Mouse (Mus musculus) C2C12 (cell line): ENCODE measurements around the gene Gm43517. TPM values are rescaled to one million over a fixed set of nuclear protein-coding genes. Genes with fewer than 3 reads are reported as not detected.

Source experiments
- H3K27me3 ChIP-seq: one replicate; pipeline ENCODE4 v1.6.1; 2011; ENCODE audit not compliant: control insufficient read depth, insufficient read depth, insufficient read length
- H3K36me3 ChIP-seq: one replicate; pipeline ENCODE4 v1.6.1; 2011; ENCODE audit not compliant: control insufficient read depth, insufficient read depth
- H3K4me3 ChIP-seq: one replicate; pipeline ENCODE4 v1.5.1; 2011; ENCODE audit warnings: mild to moderate bottlenecking, control low read depth; ENCODE audit not compliant: poor library complexity, insufficient read depth, severe bottlenecking
- H3K79me2 ChIP-seq: one replicate; pipeline ENCODE4 v1.6.1; 2011; ENCODE audit not compliant: control insufficient read depth, insufficient read depth
- H3K79me3 ChIP-seq: one replicate; pipeline ENCODE4 v1.6.1; 2011; ENCODE audit warnings: low read depth, control low read depth
- H3ac ChIP-seq: one replicate; pipeline ENCODE3; 2011; ENCODE audit warnings: low read depth; ENCODE audit not compliant: control insufficient read depth, insufficient read length
- CEBPB ChIP-seq: IDR thresholded peaks from one replicate; pipeline ENCODE4 v1.6.1; 2011; ENCODE audit warnings: low read depth, mild to moderate bottlenecking, control low read depth, moderate library complexity
- CTCF ChIP-seq: IDR thresholded peaks from one replicate; pipeline ENCODE4 v1.5.1; 2011; ENCODE audit not compliant: control insufficient read depth, insufficient read depth, insufficient read length
- FOSL1 ChIP-seq: IDR thresholded peaks from one replicate; pipeline ENCODE4 v1.8.0; 2011; ENCODE audit warnings: mild to moderate bottlenecking, low read length; ENCODE audit not compliant: poor library complexity, insufficient read depth, severe bottlenecking
- MAX ChIP-seq: IDR thresholded peaks from one replicate; pipeline ENCODE4 v1.6.1; 2011; ENCODE audit warnings: mild to moderate bottlenecking, control low read depth
- MYOD1 ChIP-seq: IDR thresholded peaks from one replicate; pipeline ENCODE4 v1.6.1; 2011; ENCODE audit warnings: low read depth; ENCODE audit not compliant: control insufficient read depth, insufficient read length
- MYOG ChIP-seq: IDR thresholded peaks from one replicate; pipeline ENCODE4 v1.6.1; 2011; ENCODE audit not compliant: control insufficient read depth, insufficient read length; ENCODE audit errors: extremely low read depth
- USF1 ChIP-seq: IDR thresholded peaks from one replicate; pipeline ENCODE4 v1.6.1; 2011; ENCODE audit warnings: low read depth, mild to moderate bottlenecking, control low read depth, moderate library complexity
- polyA plus RNA-seq: library from polyadenylated mRNA; unstranded; fragments of >200 nt; fragmentation: generic; extraction: Trizol; gene quantifications from one replicate; pipeline ENCODE4 v1.2.1, GENCODE M21; 2012; ENCODE audit warnings: missing spikeins

Gm43517 gene
- polyA plus RNA-seq, 1 experiment = not detected

- H3ac ChIP-seq = no peak overlapping the region
- TF ChIP-seq FOSL1 (no peak), USF1 (no peak)
- no peak overlapping the region for H3K4me3 ChIP-seq
- H3K79me2 ChIP-seq = no peaks in the 10 kb centered on the region
- H3K27me3 ChIP-seq = no peaks in the 10 kb centered on the region
- no peaks in the 10 kb centered on the region for H3K79me3 ChIP-seq
- H3K36me3 ChIP-seq = no peaks in the 10 kb centered on the region
Measured at GRCm38 (mm10) chr12:49383521-49384133, 1.3 kb upstream of the Gm43517 start.

GRCm38 (mm10) chr12:49384295-49384875 lies 589 bp upstream of the Gm43517 start:
- TF ChIP-seq CEBPB = no peak
- no peak for TF ChIP-seq USF1
- TF ChIP-seq FOSL1 = no peak
- TF ChIP-seq MYOD1 = no peak
- no peak for TF ChIP-seq CTCF
- no peak for TF ChIP-seq MAX
- no peak for TF ChIP-seq MYOG
- H3K4me3 ChIP-seq = no peak overlapping the region
- no peaks in the 10 kb centered on the region for H3K36me3 ChIP-seq
- no peak overlapping the region for H3ac ChIP-seq
- no peaks in the 10 kb centered on the region for H3K79me3 ChIP-seq
- H3K79me2 ChIP-seq = no peaks in the 10 kb centered on the region
- H3K27me3 ChIP-seq = no peaks in the 10 kb centered on the region

- H3K36me3 ChIP-seq = no peaks in the 10 kb centered on the region
- no peak overlapping the region for H3ac ChIP-seq
- no peaks in the 10 kb centered on the region for H3K27me3 ChIP-seq
- no peak for TF ChIP-seq FOSL1
- no peak for TF ChIP-seq MYOD1
- TF ChIP-seq MAX = no peak
- TF ChIP-seq USF1 = no peak
- no peak for TF ChIP-seq CEBPB
- TF ChIP-seq MYOG = no peak
- no peak for TF ChIP-seq CTCF
- H3K79me3 ChIP-seq = no peaks in the 10 kb centered on the region
- no peak overlapping the region for H3K4me3 ChIP-seq
- no peaks in the 10 kb centered on the region for H3K79me2 ChIP-seq
Measured at GRCm38 (mm10) chr12:49385631-49385990, 637 bp downstream of the Gm43517 start.

- no peak for TF ChIP-seq CEBPB
- no peak for TF ChIP-seq FOSL1
- no peak for TF ChIP-seq USF1
- no peak for TF ChIP-seq MYOG
- no peak for TF ChIP-seq MAX
- no peak for TF ChIP-seq CTCF
- no peak for TF ChIP-seq MYOD1
- H3K27me3 ChIP-seq = peaks cover 2% of the 10 kb centered on the region
- no peaks in the 10 kb centered on the region for H3K79me3 ChIP-seq
- no peak overlapping the region for H3K4me3 ChIP-seq
- H3K79me2 ChIP-seq = no peaks in the 10 kb centered on the region
- H3ac ChIP-seq = no peak overlapping the region
- no peaks in the 10 kb centered on the region for H3K36me3 ChIP-seq
Measured at GRCm38 (mm10) chr12:49386081-49386805, 1.3 kb downstream of the Gm43517 start.

GRCm38 (mm10) chr12:49387856-49388598 lies 3.1 kb downstream of the Gm43517 start:
- H3K79me3 ChIP-seq = no peaks in the 10 kb centered on the region
- TF ChIP-seq MYOG (no peak), USF1 (no peak), MYOD1 (no peak), MAX (no peak), CEBPB (no peak), CTCF (no peak), FOSL1 (no peak)
- H3ac ChIP-seq = no peak overlapping the region
- no peak overlapping the region for H3K4me3 ChIP-seq
- peaks cover 6% of the 10 kb centered on the region for H3K27me3 ChIP-seq
- H3K79me2 ChIP-seq = no peaks in the 10 kb centered on the region
- no peaks in the 10 kb centered on the region for H3K36me3 ChIP-seq
